Mouse (Mus musculus): ENCODE results near the gene Svbp. TPM values are rescaled to one million over a fixed set of nuclear protein-coding genes. Genes with fewer than 3 reads are reported as not detected.

The Svbp gene
- total and polyA plus RNA-seq, 3 experiments, result 15.7 to 23.5 (median 15.8) TPM

GRCm38 (mm10) chr4:119189864-119190263 is 5.2 kb upstream of the Svbp start, which contains the start of gene Ermap:
Gene Ermap (minus strand): TSS chr4:119190011.
- H3K9ac ChIP-seq (ENCODE audit: insufficient read depth, low read depth), result no peak within 1 kb of the TSS
- H3K36me3 ChIP-seq (replicated peaks in 1 of 2; ENCODE audit: control insufficient read depth in 1 of 2, insufficient read depth in 1 of 2, low read length in 1 of 2), result no peaks in the 10 kb centered on the region
- no peak for DNase-seq (ENCODE audit: extremely low read depth)
- TF ChIP-seq MXI1 (IDR thresholded peaks at IDR 0.05; ENCODE audit: low read depth, low read length) (no peak), UBTF (IDR thresholded peaks at IDR 0.05; ENCODE audit: low read depth, low read length) (no peak), JUND (conservative IDR thresholded peaks at IDR 0.05; ENCODE audit: low read depth, low read length) (no peak), IRF4 (IDR thresholded peaks at IDR 0.05; ENCODE audit: low read depth, low read length) (no peak), MYC (IDR thresholded peaks at IDR 0.05; ENCODE audit: low read depth, low read length) (no peak), GABPA (IDR thresholded peaks at IDR 0.05; ENCODE audit: insufficient replicate concordance, low read depth, low read length) (no peak), CHD1 (IDR thresholded peaks at IDR 0.05; ENCODE audit: low read depth, low read length) (no peak), ZNF384 (IDR thresholded peaks at IDR 0.05; ENCODE audit: low read depth, low read length) (no peak), ETS1 (conservative IDR thresholded peaks at IDR 0.05; ENCODE audit: low read depth, low read length) (no peak), HCFC1 (IDR thresholded peaks at IDR 0.05; ENCODE audit: low read depth, low read length) (no peak), SMC3 (IDR thresholded peaks at IDR 0.05; ENCODE audit: low read depth, low read length) (no peak)
- peaks cover 14% of the 10 kb centered on the region for H3K27me3 ChIP-seq (replicated peaks)
- H3K9me3 ChIP-seq (replicated peaks; ENCODE audit: low read length), result no peaks in the 10 kb centered on the region
- no peak within 1 kb of the TSS for H3K4me3 ChIP-seq (replicated peaks in 1 of 3; ENCODE audit: low read depth in 2 of 3, low read length in 2 of 3, poor library complexity in 1 of 3)
- H3K4me1 ChIP-seq (ENCODE audit: control insufficient read depth in 1 of 2, insufficient read depth in 2 of 2), result peaks cover 0 to 1% of the 10 kb centered on the region in 2 experiments; a peak in 1 of 4 replicates
- in situ Hi-C loops (cut with MboI; ENCODE audit: low pct_ligation_motif_present, low pct_unique_long_range_greater_than_20kb, low sequenced_read_pairs), result no loop called here
- no peak within 1 kb of the TSS for H3K27ac ChIP-seq (ENCODE audit: insufficient read depth, low read depth)
- H3K4me2 ChIP-seq (ENCODE audit: insufficient read depth, low read depth, poor library complexity, severe bottlenecking), result no peak within 1 kb of the TSS
- no peaks in the 10 kb centered on the region for H3K79me2 ChIP-seq (replicated peaks; ENCODE audit: control insufficient read depth, extremely low read depth, insufficient read depth, poor library complexity, severe bottlenecking)
- dilution Hi-C loops (cut with MboI; ENCODE audit: extremely low pct_ligation_motif_present, extremely low pct_unique_long_range_greater_than_20kb, low sequenced_read_pairs), result no loop called here

GRCm38 (mm10) chr4:119190618-119191017 is 4.5 kb upstream of the Svbp start:
- Histone ChIP-seq H3K9me3 (replicated peaks; ENCODE audit: low read length) (no peaks in the 10 kb centered on the region), H3K4me2 (ENCODE audit: insufficient read depth, low read depth, poor library complexity, severe bottlenecking) (no peak overlapping the region), H3K9ac (ENCODE audit: insufficient read depth, low read depth) (no peak overlapping the region), H3K27me3 (replicated peaks) (peaks cover 11% of the 10 kb centered on the region), H3K79me2 (replicated peaks; ENCODE audit: control insufficient read depth, extremely low read depth, insufficient read depth, poor library complexity, severe bottlenecking) (no peaks in the 10 kb centered on the region), H3K4me3 (replicated peaks in 1 of 3; ENCODE audit: low read depth in 2 of 3, low read length in 2 of 3, poor library complexity in 1 of 3) (no peak overlapping the region), H3K36me3 (replicated peaks in 1 of 2; ENCODE audit: control insufficient read depth in 1 of 2, insufficient read depth in 1 of 2, low read length in 1 of 2) (no peaks in the 10 kb centered on the region), H3K4me1 (ENCODE audit: control insufficient read depth in 1 of 2, insufficient read depth in 2 of 2) (peaks cover 0 to 3% of the 10 kb centered on the region in 2 experiments; a peak in 2 of 4 replicates), H3K27ac (ENCODE audit: insufficient read depth, low read depth) (no peak overlapping the region)
- TF ChIP-seq ZMIZ1 (IDR thresholded peaks at IDR 0.05; ENCODE audit: low read depth, low read length) (no peak), NELFE (IDR thresholded peaks at IDR 0.05; ENCODE audit: low read depth, low read length) (no peak), CHD1 (IDR thresholded peaks at IDR 0.05; ENCODE audit: low read depth, low read length) (no peak), POLR2AphosphoS2 (IDR thresholded peaks at IDR 0.05; ENCODE audit: low read depth, low read length) (no peak), CHD2 (IDR thresholded peaks at IDR 0.05; ENCODE audit: low read length) (no peak), BHLHE40 (IDR thresholded peaks at IDR 0.05; ENCODE audit: low read depth, low read length) (no peak), MEF2A (IDR thresholded peaks at IDR 0.05; ENCODE audit: borderline replicate concordance, low read depth, low read length) (no peak), USF2 (conservative IDR thresholded peaks at IDR 0.05; ENCODE audit: low read depth, low read length) (no peak), RCOR1 (conservative IDR thresholded peaks at IDR 0.05; ENCODE audit: low read depth, low read length) (no peak), USF1 (IDR thresholded peaks at IDR 0.05; ENCODE audit: low read depth, low read length) (no peak), SMC3 (IDR thresholded peaks at IDR 0.05; ENCODE audit: low read depth, low read length) (no peak), PAX5 (IDR thresholded peaks at IDR 0.05; ENCODE audit: low read length) (no peak), TCF12 (IDR thresholded peaks at IDR 0.05; ENCODE audit: low read depth, low read length) (no peak), JUND (conservative IDR thresholded peaks at IDR 0.05; ENCODE audit: low read depth, low read length) (no peak), ETS1 (conservative IDR thresholded peaks at IDR 0.05; ENCODE audit: low read depth, low read length) (no peak), RAD21 (IDR thresholded peaks at IDR 0.05; ENCODE audit: low read depth, low read length) (no peak), ZNF384 (IDR thresholded peaks at IDR 0.05; ENCODE audit: low read depth, low read length) (no peak), EP300 (IDR thresholded peaks at IDR 0.05; ENCODE audit: low read length) (no peak)
- in situ Hi-C loops (cut with MboI; ENCODE audit: low pct_ligation_motif_present, low pct_unique_long_range_greater_than_20kb, low sequenced_read_pairs), result no loop called here
- no peak for DNase-seq (ENCODE audit: extremely low read depth)
- dilution Hi-C loops (cut with MboI; ENCODE audit: extremely low pct_ligation_motif_present, extremely low pct_unique_long_range_greater_than_20kb, low sequenced_read_pairs), result no loop called here

All from CH12.LX (cell line).